Comparison of ENCODE assay signal across 23 mouse cellular contexts in genomic region chr12:51294971-51295477, GRCm38 (mm10). TPM values are rescaled to one million over a fixed set of nuclear protein-coding genes. Genes with fewer than 3 reads are reported as not detected.
A peak's percentile ranks its signal among the peaks of the same experiment; 100 is the strongest.
DNase-seq lines count a peak whose midpoint lies in the region; TF ChIP-seq lines count a peak whose summit lies in the region.
"Had no signal": no experiment of that assay in that cellular context is flagged by ENCODE, and none has a peak within 500 bp of the region (broad histone marks: within the 10 kb centered on the region; RNA-seq: fewer than 3 reads in every experiment).

No protein-coding gene starts in this region.

- DNase-seq in heart, adult 11 months: peak; percentile 36
- DNase-seq in heart, postnatal 25 days (ENCODE audit: low spot score): no peak
- DNase-seq in left cerebral cortex, adult 18-20 months (ENCODE audit: low spot score in 2 of 2): peak; percentile 22 to 26
- DNase-seq in left cerebral cortex, adult 11 months (ENCODE audit: low spot score): no peak
- peak; percentile 72 for DNase-seq in brain, adult 2 months (ENCODE audit: low read depth, low spot score)
- DNase-seq in gastrocnemius, postnatal 25 days: no peak
- DNase-seq: adrenal gland, postnatal 36 days; B cell, adult 2 months; cerebellum, adult 2 months; cerebellum, postnatal 14 days; heart, postnatal 14 days; kidney, adult 2 months; liver, postnatal 0 days; lung, postnatal 36 days; spleen, adult 18-20 months; thymus, adult 18-20 months; thymus, postnatal 25 days had no signal

- no peak for TF ChIP-seq POLR2A in cortical plate, adult 2 months (IDR thresholded peaks at IDR 0.05; ENCODE audit: extremely low read depth, insufficient read depth, low read length)

- H3K27ac ChIP-seq in cortical plate, adult 2 months (ENCODE audit: insufficient read depth, low read length): peak overlapping the region; percentile 37; the same call in 1 of the 2 replicates
- H3K27ac ChIP-seq: hindbrain, embryonic 12.5 days; hindbrain, postnatal 0 days; intestine, embryonic 15.5 days; kidney, postnatal 0 days; liver, embryonic 12.5 days had no signal

- intact Hi-C loops in heart, postnatal 25 days (cut with DNase I): no loop called here

- TF ChIP-seq CTCF in cortical plate, adult 2 months (IDR thresholded peaks at IDR 0.05; ENCODE audit: extremely low read depth, insufficient read depth, low read length): no peak

- H3K4me1 ChIP-seq in cortical plate, adult 2 months (ENCODE audit: control insufficient read depth, insufficient read depth, low read length): no peaks in the 10 kb centered on the region; the same call in 1 of the 2 replicates
- H3K4me1 ChIP-seq: hindbrain, embryonic 12.5 days; intestine, embryonic 15.5 days; liver, embryonic 12.5 days had no signal

- H3K4me3 ChIP-seq in cortical plate, adult 2 months (ENCODE audit: insufficient read depth, low read length): no peak overlapping the region
- H3K4me3 ChIP-seq: hindbrain, embryonic 12.5 days; intestine, embryonic 15.5 days; liver, embryonic 12.5 days had no signal

RNA-seq across cellular contexts. Expression of gene G2e3, which starts 52.8 kb away (rescaled TPM):
- total RNA-seq in heart, postnatal 25 days (2021): 1 to 10 TPM; 2.8 to 3.4 TPM
- total RNA-seq in left cerebral cortex, adult 18-20 months (2021): 1 to 10 TPM; 7.4 to 8.7 TPM
- polyA plus RNA-seq in cortical plate, adult 2 months (2012; rRNA removed): 7.2 and 7.5 TPM in 2 replicates
- total RNA-seq in gastrocnemius, postnatal 25 days (2021): 1 to 10 TPM; 1.7 to 2.0 TPM

Comparison
In these comparisons a context has a peak if more than half of its experiments do, and no peak if none do; other contexts are left out.
1. DNase-seq: peak in heart, adult 11 months (single experiment), left cerebral cortex, adult 18-20 months (2 of 2) and brain, adult 2 months (single experiment); none in heart, postnatal 25 days (single experiment), left cerebral cortex, adult 11 months (single experiment) and gastrocnemius, postnatal 25 days (single experiment).